Mouse (Mus musculus) MEL (cell line): Measurements from ENCODE around the gene Serpinh1. TPM values are rescaled to one million over a fixed set of nuclear protein-coding genes. Genes with fewer than 3 reads are reported as not detected.

Experiments used
- DNase-seq: peaks from one replicate; pipeline ENCODE4 v3.0.0; 2011; ENCODE audit warnings: low read depth, low spot score
- H3K27ac ChIP-seq: 2 replicates; pipeline ENCODE4 v1.5.1; 2012; ENCODE audit warnings: low read depth, mild to moderate bottlenecking, control low read depth, low read length, moderate library complexity; ENCODE audit not compliant: control insufficient read depth
- H3K27me3 ChIP-seq, 2 experiments: fragments of 150-350 bp in 1 of 2; sonication (generic) in 1 of 2; 2 replicates each; pipeline ENCODE4 v1.6.1; 2012; ENCODE audit warnings: low read length in 2 of 2, mild to moderate bottlenecking in 2 of 2, improper control_type of control experiment in 1 of 2, moderate library complexity in 1 of 2; ENCODE audit not compliant: insufficient read depth in 2 of 2, control insufficient read depth in 1 of 2
- H3K36me3 ChIP-seq, 2 experiments: 2 replicates each; pipeline ENCODE4 v1.6.1; 2012 to 2014; ENCODE audit warnings: low read length in 2 of 2, improper control_type of control experiment in 1 of 2, inconsistent platforms in 1 of 2, mild to moderate bottlenecking in 1 of 2; ENCODE audit not compliant: insufficient read depth in 2 of 2, control insufficient read depth in 1 of 2
- H3K4me1 ChIP-seq, 2 experiments: fragments of 150-350 bp in 1 of 2; sonication (generic) in 1 of 2; 2 replicates each; pipeline ENCODE4 v1.6.1; 2012; ENCODE audit warnings: low read length in 2 of 2, improper control_type of control experiment in 1 of 2, mild to moderate bottlenecking in 1 of 2; ENCODE audit not compliant: insufficient read depth in 2 of 2, control insufficient read depth in 1 of 2
- H3K4me3 ChIP-seq, 2 experiments: fragments of 150-350 bp in 1 of 2; sonication (generic) in 1 of 2; 2 replicates each; pipeline ENCODE4 v1.5.1; 2012; ENCODE audit warnings: low read depth in 2 of 2, low read length in 2 of 2, mild to moderate bottlenecking in 2 of 2, moderate library complexity in 2 of 2, control low read depth in 1 of 2, improper control_type of control experiment in 1 of 2; ENCODE audit not compliant: control insufficient read depth in 1 of 2, insufficient read depth in 1 of 2
- H3K79me2 ChIP-seq: 2 replicates; pipeline ENCODE4 v1.6.1; 2012; ENCODE audit warnings: mild to moderate bottlenecking, low read length, moderate library complexity; ENCODE audit not compliant: control insufficient read depth, poor library complexity, insufficient read depth
- H3K9ac ChIP-seq: 2 replicates; pipeline ENCODE4 v1.6.1; 2012; ENCODE audit warnings: low read depth, mild to moderate bottlenecking, control low read depth, low read length, moderate library complexity; ENCODE audit not compliant: control insufficient read depth, poor library complexity, severe bottlenecking
- H3K9me3 ChIP-seq: fragments of 150-350 bp; sonication (generic); replicated peaks from 2 replicates; pipeline ENCODE4 v1.6.1; 2012; ENCODE audit warnings: mild to moderate bottlenecking, low read length, improper control_type of control experiment, moderate library complexity; ENCODE audit not compliant: insufficient read depth
- CHD2 ChIP-seq: IDR thresholded peaks from 2 replicates; pipeline ENCODE4 v1.6.1; 2011; ENCODE audit warnings: low read length, improper control_type of control experiment
- CTCF ChIP-seq, 3 experiments: IDR thresholded peaks in 2 of 3; conservative IDR thresholded peaks in 1 of 3; 2 replicates each; pipeline ENCODE4 v1.5.1; 2011 to 2012; ENCODE audit warnings: low read length in 3 of 3, low read depth in 2 of 3, mild to moderate bottlenecking in 2 of 3, improper control_type of control experiment in 1 of 3, inconsistent platforms in 1 of 3, mixed read lengths in 1 of 3, moderate library complexity in 1 of 3; ENCODE audit not compliant: control insufficient read depth in 1 of 3, insufficient read depth in 1 of 3, poor library complexity in 1 of 3, severe bottlenecking in 1 of 3
- E2F4 ChIP-seq: IDR thresholded peaks from 2 replicates; pipeline ENCODE4 v1.6.1; 2011; ENCODE audit warnings: low read depth, low read length, improper control_type of control experiment, borderline replicate concordance
- ELF1 ChIP-seq: IDR thresholded peaks from 2 replicates; pipeline ENCODE4 v1.6.1; 2014; ENCODE audit warnings: low read depth, mild to moderate bottlenecking, inconsistent platforms, low read length, improper control_type of control experiment, moderate library complexity
- ETS1 ChIP-seq: IDR thresholded peaks from 2 replicates; pipeline ENCODE4 v1.6.1; 2012; ENCODE audit warnings: low read depth, mild to moderate bottlenecking, inconsistent platforms, low read length, improper control_type of control experiment, moderate library complexity
- GABPA ChIP-seq: IDR thresholded peaks from 2 replicates; pipeline ENCODE4 v1.6.1; 2012; ENCODE audit warnings: low read depth, mild to moderate bottlenecking, inconsistent platforms, low read length, improper control_type of control experiment, moderate library complexity
- GATA1 ChIP-seq: IDR thresholded peaks from 2 replicates; pipeline ENCODE4 v1.6.1; 2011; ENCODE audit warnings: low read depth, low read length, improper control_type of control experiment
- MAZ ChIP-seq: IDR thresholded peaks from 2 replicates; pipeline ENCODE4 v1.6.1; 2012; ENCODE audit warnings: low read depth, mild to moderate bottlenecking, inconsistent platforms, low read length, improper control_type of control experiment
- MEF2A ChIP-seq: IDR thresholded peaks from 2 replicates; pipeline ENCODE4 v1.6.1; 2014; ENCODE audit warnings: low read depth, mild to moderate bottlenecking, inconsistent platforms, low read length, improper control_type of control experiment; ENCODE audit not compliant: poor library complexity, insufficient replicate concordance, severe bottlenecking; ENCODE audit errors: extremely low read depth
- MXI1 ChIP-seq: IDR thresholded peaks from 2 replicates; pipeline ENCODE4 v1.6.1; 2011; ENCODE audit warnings: mild to moderate bottlenecking, low read depth, low read length, improper control_type of control experiment
- MYB ChIP-seq: IDR thresholded peaks from 2 replicates; pipeline ENCODE4 v1.6.1; 2011; ENCODE audit warnings: mild to moderate bottlenecking, low read depth, low read length, improper control_type of control experiment
- NELFE ChIP-seq: IDR thresholded peaks from 2 replicates; pipeline ENCODE4 v1.6.1; 2011; ENCODE audit warnings: low read depth, low read length, improper control_type of control experiment
- POLR2A ChIP-seq, 2 experiments: IDR thresholded peaks; 2 replicates each; pipeline ENCODE4 v1.6.1; 2011 to 2012; ENCODE audit warnings: low read length in 2 of 2, mild to moderate bottlenecking in 2 of 2, control low read depth in 1 of 2, improper control_type of control experiment in 1 of 2, low read depth in 1 of 2, moderate library complexity in 1 of 2; ENCODE audit not compliant: control insufficient read depth in 1 of 2, insufficient read depth in 1 of 2, poor library complexity in 1 of 2
- RAD21 ChIP-seq: IDR thresholded peaks from 2 replicates; pipeline ENCODE4 v1.6.1; 2011; ENCODE audit warnings: mild to moderate bottlenecking, low read depth, low read length, improper control_type of control experiment
- SMC3 ChIP-seq: IDR thresholded peaks from 2 replicates; pipeline ENCODE4 v1.6.1; 2011; ENCODE audit warnings: low read depth, low read length, improper control_type of control experiment
- TBP ChIP-seq: IDR thresholded peaks from 2 replicates; pipeline ENCODE4 v1.8.0; 2011; ENCODE audit warnings: low read depth, low read length, improper control_type of control experiment
- UBTF ChIP-seq: IDR thresholded peaks from 2 replicates; pipeline ENCODE4 v1.6.1; 2012; ENCODE audit warnings: low read depth, mild to moderate bottlenecking, inconsistent platforms, low read length, improper control_type of control experiment, moderate library complexity, borderline replicate concordance; ENCODE audit not compliant: insufficient read depth
- ZC3H11A ChIP-seq: IDR thresholded peaks from 2 replicates; pipeline ENCODE4 v1.6.1; 2012; ENCODE audit warnings: low read depth, mild to moderate bottlenecking, inconsistent platforms, low read length, improper control_type of control experiment
- ZKSCAN1 ChIP-seq: IDR thresholded peaks from 2 replicates; pipeline ENCODE4 v1.6.1; 2012; ENCODE audit warnings: low read depth, mild to moderate bottlenecking, inconsistent platforms, low read length, improper control_type of control experiment, moderate library complexity
- ZNF384 ChIP-seq: IDR thresholded peaks from 2 replicates; pipeline ENCODE4 v1.6.1; 2012; ENCODE audit warnings: low read depth, mild to moderate bottlenecking, inconsistent platforms, low read length, improper control_type of control experiment
- polyA plus RNA-seq, 2 experiments: library from polyadenylated mRNA; stranded (reverse) in 1 of 2; unstranded in 1 of 2; fragments of >175 nt in 1 of 2; fragments of >200 nt in 1 of 2; gene quantifications; 2 replicates each; pipeline versions ENCODE4 v1.2.1 to v1.2.4; 2012; ENCODE audit warnings: low replicate concordance in 2 of 2, low read depth in 1 of 2; ENCODE audit not compliant: insufficient read length in 2 of 2, insufficient read depth in 1 of 2, missing spikeins in 1 of 2
- total RNA-seq: library from RNA; depleted of rRNA; stranded (reverse); fragments of 300-350 nt; gene quantifications from 2 replicates; pipeline ENCODE4 v1.2.3, GENCODE M21; 2012

Gene Serpinh1
- total and polyA plus RNA-seq, 3 experiments = not detected

GRCm38 (mm10) chr7:99323321-99323700, 29.7 kb downstream of the Serpinh1 start:
- Histone ChIP-seq H3K9me3 (no peaks in the 10 kb centered on the region), H3K4me3 (no peak overlapping the region), H3K27ac (no peak overlapping the region), H3K4me1 (no peaks in the 10 kb centered on the region), H3K9ac (no peak overlapping the region), H3K79me2 (no peaks in the 10 kb centered on the region), H3K27me3 (peaks cover 16 to 41% of the 10 kb centered on the region in 2 experiments), H3K36me3 (no peaks in the 10 kb centered on the region)
- no peak for DNase-seq
- TF ChIP-seq TBP (no peak), CHD2 (no peak), MEF2A (no peak), ZNF384 (no peak), POLR2A (IDR thresholded peaks at IDR 0.05; ENCODE audit: control insufficient read depth in 1 of 2, insufficient read depth in 1 of 2, low read depth in 1 of 2, low read length in 2 of 2, poor library complexity in 1 of 2) (no peak), CTCF (IDR thresholded peaks at IDR 0.05 in 2 of 3, conservative IDR thresholded peaks at IDR 0.05 in 1 of 3; ENCODE audit: control insufficient read depth in 1 of 3, insufficient read depth in 1 of 3, low read depth in 2 of 3, low read length in 3 of 3, poor library complexity in 1 of 3, severe bottlenecking in 1 of 3) (no peak), ZC3H11A (no peak)

GRCm38 (mm10) chr7:99322691-99323320, 30.2 kb downstream of the Serpinh1 start:
- no peaks in the 10 kb centered on the region for H3K9me3 ChIP-seq
- no peaks in the 10 kb centered on the region for H3K4me1 ChIP-seq
- no peaks in the 10 kb centered on the region for H3K79me2 ChIP-seq
- no peaks in the 10 kb centered on the region for H3K36me3 ChIP-seq
- DNase-seq = no peak
- H3K27me3 ChIP-seq = peaks cover 16 to 39% of the 10 kb centered on the region in 2 experiments
- H3K4me3 ChIP-seq = no peak overlapping the region
- H3K27ac ChIP-seq = no peak overlapping the region
- no peak overlapping the region for H3K9ac ChIP-seq
- TF ChIP-seq UBTF = no peak
- TF ChIP-seq TBP = no peak
- no peak for TF ChIP-seq SMC3
- no peak for TF ChIP-seq ZC3H11A
- no peak for TF ChIP-seq MXI1
- no peak for TF ChIP-seq ETS1
- no peak for TF ChIP-seq ELF1
- no peak for TF ChIP-seq CTCF (IDR thresholded peaks at IDR 0.05 in 2 of 3, conservative IDR thresholded peaks at IDR 0.05 in 1 of 3; ENCODE audit: control insufficient read depth in 1 of 3, insufficient read depth in 1 of 3, low read depth in 2 of 3, low read length in 3 of 3, poor library complexity in 1 of 3, severe bottlenecking in 1 of 3)

- DNase-seq = no peak
- Histone ChIP-seq H3K27ac (no peak overlapping the region), H3K9ac (no peak overlapping the region), H3K27me3 (peaks cover 9 to 25% of the 10 kb centered on the region in 2 experiments; a peak in 3 of 4 replicates), H3K36me3 (no peaks in the 10 kb centered on the region), H3K9me3 (no peaks in the 10 kb centered on the region), H3K79me2 (no peaks in the 10 kb centered on the region), H3K4me3 (no peak overlapping the region), H3K4me1 (no peaks in the 10 kb centered on the region)
- TF ChIP-seq MEF2A = no peak
- no peak for TF ChIP-seq ZKSCAN1
- TF ChIP-seq ELF1 = no peak
- TF ChIP-seq NELFE = no peak
- TF ChIP-seq ZNF384 = no peak
- TF ChIP-seq MAZ = no peak
- TF ChIP-seq E2F4 = no peak
- no peak for TF ChIP-seq GABPA
- TF ChIP-seq RAD21 = no peak
- TF ChIP-seq MYB = no peak
- no peak for TF ChIP-seq GATA1
Observed at GRCm38 (mm10) chr7:99320524-99320923, 32.5 kb downstream of the Serpinh1 start.
